10 mouse cellular contexts compared by ENCODE assay signal in genomic region chr12:99286662-99287061, GRCm38 (mm10).
A peak's percentile ranks its signal among the peaks of the same experiment; 100 is the strongest.
DNase-seq lines count a peak whose midpoint lies in the region; ATAC-seq lines count a peak whose summit lies in the region.
"Had no signal": no experiment of that assay in that cellular context is flagged by ENCODE, and none has a peak within 500 bp of the region (broad histone marks: within the 10 kb centered on the region; RNA-seq: fewer than 3 reads in every experiment).

No protein-coding gene starts in this region.

- H3K9me3 ChIP-seq in embryonic facial prominence, embryonic 15.5 days (replicated peaks), result no peaks in the 10 kb centered on the region
- H3K9me3 ChIP-seq in hindbrain, embryonic 16.5 days (ENCODE audit: control insufficient read depth, low read length), result no peaks in the 10 kb centered on the region
- no peaks in the 10 kb centered on the region for H3K9me3 ChIP-seq in stomach, embryonic 16.5 days (replicated peaks; ENCODE audit: control insufficient read depth, low read length)
- no peaks in the 10 kb centered on the region for H3K9me3 ChIP-seq in liver, embryonic 11.5 days (ENCODE audit: control insufficient read depth, low read length)

- peaks cover 46% of the 10 kb centered on the region for H3K4me1 ChIP-seq in embryonic facial prominence, embryonic 15.5 days
- peaks cover 23% of the 10 kb centered on the region for H3K4me1 ChIP-seq in hindbrain, embryonic 16.5 days (ENCODE audit: control insufficient read depth, insufficient read depth, low read depth, low read length)
- peaks cover 14% of the 10 kb centered on the region for H3K4me1 ChIP-seq in stomach, embryonic 16.5 days (ENCODE audit: control insufficient read depth, insufficient read depth, low read length)
- H3K4me1 ChIP-seq in liver, embryonic 11.5 days (replicated peaks; ENCODE audit: control insufficient read depth, insufficient read depth, low read length), result peaks cover 3% of the 10 kb centered on the region; the same call in 1 of the 2 replicates

- H3K9ac ChIP-seq in embryonic facial prominence, embryonic 15.5 days, result no peak overlapping the region
- no peak overlapping the region for H3K9ac ChIP-seq in hindbrain, embryonic 16.5 days (ENCODE audit: low read depth, low read length)
- no peak overlapping the region for H3K9ac ChIP-seq in stomach, embryonic 16.5 days (ENCODE audit: low read length)
- no peak overlapping the region for H3K9ac ChIP-seq in liver, embryonic 11.5 days (ENCODE audit: low read depth, low read length)

- DNase-seq in left cerebral cortex, postnatal 4 days, result peak; percentile 62
- no peak for DNase-seq in left cerebral cortex, postnatal 10 days (ENCODE audit: extremely low spot score in 1 of 2, low spot score in 2 of 2)
- DNase-seq in urinary bladder, adult 2 months (ENCODE audit: low spot score), result no peak
- no peak for DNase-seq in layer of hippocampus, postnatal 25 days (ENCODE audit: extremely low spot score in 1 of 2, low spot score in 1 of 2)
- DNase-seq in liver, embryonic 11.5 days (ENCODE audit: low spot score), result no peak
- DNase-seq: heart, postnatal 14 days had no signal

- 0 out of 2 replicates have a peak overlapping the region, but pooled peaks have one; percentile 39 for H3K27ac ChIP-seq in embryonic facial prominence, embryonic 15.5 days (replicated peaks)
- peak overlapping the region; percentile 26; the same call in 1 of the 2 replicates for H3K27ac ChIP-seq in hindbrain, embryonic 16.5 days (ENCODE audit: low read depth, low read length)
- peak overlapping the region; percentile 55 for H3K27ac ChIP-seq in stomach, embryonic 16.5 days (ENCODE audit: low read length)
- no peak overlapping the region for H3K27ac ChIP-seq in liver, embryonic 11.5 days (ENCODE audit: low read depth, low read length)
- H3K27ac ChIP-seq: macrophage had no signal

- WGBS in embryonic facial prominence, embryonic 15.5 days, result 60% methylated on average over 6 of the region's 6 CpGs
- WGBS in hindbrain, embryonic 16.5 days, result 31% methylated on average over 6 of the region's 6 CpGs
- WGBS in stomach, embryonic 16.5 days, result 78% methylated on average over 6 of the region's 6 CpGs
- WGBS in liver, embryonic 11.5 days, result 89% methylated on average over 6 of the region's 6 CpGs

- 0 out of 2 replicates have a peak, but pooled peaks cover 10% of the 10 kb centered on the region for H3K36me3 ChIP-seq in embryonic facial prominence, embryonic 15.5 days
- H3K36me3 ChIP-seq in hindbrain, embryonic 16.5 days (ENCODE audit: control insufficient read depth, insufficient read depth, low read length), result 0 out of 2 replicates have a peak, but pooled peaks cover 3% of the 10 kb centered on the region
- H3K36me3 ChIP-seq in stomach, embryonic 16.5 days (ENCODE audit: control insufficient read depth, insufficient read depth, low read length), result no peaks in the 10 kb centered on the region
- peaks cover 2% of the 10 kb centered on the region; the same call in 1 of the 2 replicates for H3K36me3 ChIP-seq in liver, embryonic 11.5 days (ENCODE audit: control insufficient read depth, insufficient read depth, low read length)

- ATAC-seq in embryonic facial prominence, embryonic 15.5 days (ENCODE audit: insufficient number of reproducible peaks, low FRiP score, low TSS enrichment, low read depth), result no peak
- ATAC-seq in hindbrain, embryonic 16.5 days, result peak; percentile 80
- no peak for ATAC-seq in stomach, embryonic 16.5 days (ENCODE audit: insufficient read depth, low FRiP score)
- ATAC-seq in liver, embryonic 11.5 days (replicated peaks; ENCODE audit: low FRiP score), result no peak

- intact Hi-C loops in left cerebral cortex, postnatal 4 days (cut with DNase I), result no loop called here
- intact Hi-C loops in left cerebral cortex, postnatal 10 days (cut with DNase I), result no loop called here

- no peak overlapping the region for H3K4me3 ChIP-seq in embryonic facial prominence, embryonic 15.5 days (replicated peaks)
- no peak overlapping the region for H3K4me3 ChIP-seq in hindbrain, embryonic 16.5 days (ENCODE audit: low read length)
- no peak overlapping the region for H3K4me3 ChIP-seq in stomach, embryonic 16.5 days (replicated peaks; ENCODE audit: low read length)
- H3K4me3 ChIP-seq in liver, embryonic 11.5 days (ENCODE audit: low read depth, low read length), result no peak overlapping the region

- H3K27me3 ChIP-seq in embryonic facial prominence, embryonic 15.5 days, result no peaks in the 10 kb centered on the region
- H3K27me3 ChIP-seq in hindbrain, embryonic 16.5 days (replicated peaks; ENCODE audit: control insufficient read depth, insufficient read depth, low read length), result no peaks in the 10 kb centered on the region
- H3K27me3 ChIP-seq in stomach, embryonic 16.5 days (ENCODE audit: control insufficient read depth, insufficient read depth, low read length), result no peaks in the 10 kb centered on the region
- H3K27me3 ChIP-seq in liver, embryonic 11.5 days (replicated peaks; ENCODE audit: control insufficient read depth, insufficient read depth, low read length), result no peaks in the 10 kb centered on the region

- H3K4me2 ChIP-seq in embryonic facial prominence, embryonic 15.5 days (replicated peaks), result no peak overlapping the region
- no peak overlapping the region for H3K4me2 ChIP-seq in hindbrain, embryonic 16.5 days (ENCODE audit: low read length)
- H3K4me2 ChIP-seq in stomach, embryonic 16.5 days (ENCODE audit: low read depth, low read length), result no peak overlapping the region
- no peak overlapping the region for H3K4me2 ChIP-seq in liver, embryonic 11.5 days
